Mouse (Mus musculus) liver, embryonic 16.5 days (tissue): ENCODE measurements around the gene Rbm10. TPM values are rescaled to one million over a fixed set of nuclear protein-coding genes. Genes with fewer than 3 reads are reported as not detected.

Source experiments
- ATAC-seq: fragments of 200-750 bp; cut with Nextera tagmentation; 2 replicates; pipeline ENCODE4 v1.8.0; 2017; ENCODE audit warnings: low read depth, mild to moderate bottlenecking, moderate number of reproducible peaks, moderate library complexity
- H3K27ac ChIP-seq: fragments of 300-500 bp; sonication (generic); 2 replicates; pipeline ENCODE4 v1.5.1; 2014; ENCODE audit warnings: mild to moderate bottlenecking, low read length
- H3K27me3 ChIP-seq: fragments of 300-500 bp; sonication (generic); 2 replicates; pipeline ENCODE4 v1.6.1; 2014; ENCODE audit warnings: low read depth, low read length, mixed read lengths; ENCODE audit not compliant: control insufficient read depth, insufficient read depth
- H3K36me3 ChIP-seq: fragments of 300-500 bp; sonication (generic); 2 replicates; pipeline ENCODE4 v1.6.1; 2014; ENCODE audit warnings: mild to moderate bottlenecking; ENCODE audit not compliant: control insufficient read depth, insufficient read depth
- H3K4me1 ChIP-seq: fragments of 300-500 bp; sonication (generic); 2 replicates; pipeline ENCODE4 v1.6.1; 2014; ENCODE audit warnings: low read depth, low read length, mixed read lengths; ENCODE audit not compliant: control insufficient read depth
- H3K4me2 ChIP-seq: fragments of 300-500 bp; sonication (generic); 2 replicates; pipeline ENCODE4 v1.6.1; 2014; ENCODE audit warnings: low read depth, low read length, mixed read lengths
- H3K4me3 ChIP-seq: fragments of 300-500 bp; sonication (generic); 2 replicates; pipeline ENCODE4 v1.5.1; 2014; ENCODE audit warnings: low read depth, mild to moderate bottlenecking, low read length
- H3K9ac ChIP-seq: fragments of 300-500 bp; sonication (generic); 2 replicates; pipeline ENCODE4 v1.6.1; 2014; ENCODE audit warnings: low read depth, low read length
- H3K9me3 ChIP-seq: fragments of 300-500 bp; sonication (generic); replicated peaks from 2 replicates; pipeline ENCODE4 v1.6.1; 2016; ENCODE audit warnings: low read length; ENCODE audit not compliant: control insufficient read depth
- WGBS: fragments of 180-500 bp; shearing (Covaris S2); extraction: QIAGEN DNeasy Blood & Tissue Kit; methylation state at CpG from one replicate; pipeline ENCODE4 v1.1.7; 2014; ENCODE audit not compliant: insufficient replicate concordance; 5-methylcytosine and 5-hydroxymethylcytosine counted together
- polyA plus RNA-seq: library from polyadenylated mRNA; unstranded; fragments of >200 nt; fragmentation: Nextera tagmentation; extraction: Ambion mirVana; gene quantifications from 2 replicates; pipeline ENCODE4 v1.2.1, GENCODE M21; 2015

The Rbm10 gene
- polyA plus RNA-seq, 1 experiment from 2014 or later, result 28.4 TPM

- H3K27ac ChIP-seq, result peak overlapping the region; percentile 93
- peak; percentile 91 for ATAC-seq
- H3K9ac ChIP-seq, result peak overlapping the region; percentile 90
- H3K4me3 ChIP-seq, result peak overlapping the region; percentile 81
- H3K4me2 ChIP-seq, result peak overlapping the region; percentile 66
- H3K4me1 ChIP-seq, result peaks cover 16% of the 10 kb centered on the region
- no peaks in the 10 kb centered on the region for H3K36me3 ChIP-seq
- H3K9me3 ChIP-seq, result no peaks in the 10 kb centered on the region
- H3K27me3 ChIP-seq, result no peaks in the 10 kb centered on the region
- 12% methylated on average over 29 of the region's 33 CpGs for WGBS
Measured at GRCm38 (mm10) chrX:20688068-20688547, 70.8 kb downstream of the Rbm10 start.

DNA sequence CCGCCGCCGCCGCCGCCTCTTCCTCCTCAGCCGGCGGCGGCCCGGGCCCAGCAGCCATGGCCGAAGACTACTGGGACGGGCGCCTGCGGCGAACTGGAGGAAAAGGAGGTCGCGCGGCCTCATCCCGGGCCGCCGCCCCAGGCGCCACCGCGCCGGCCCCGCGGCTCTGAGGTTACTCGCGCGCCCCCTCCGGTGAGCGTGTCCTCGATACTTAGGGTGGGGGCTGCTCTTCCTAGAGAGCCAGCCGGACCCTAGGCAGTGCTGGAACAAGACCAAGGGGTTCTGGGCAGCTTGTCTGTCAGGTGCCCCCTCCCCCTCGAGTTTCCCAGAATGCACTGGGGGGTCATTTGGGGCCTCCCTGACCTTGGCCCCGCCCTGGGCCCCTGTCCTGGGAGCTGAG lies 71.3 kb downstream of the Rbm10 start:
- 13% methylated on average over 6 of the region's 35 CpGs for WGBS
- Histone ChIP-seq H3K36me3 (peaks cover 1% of the 10 kb centered on the region), H3K9me3 (no peaks in the 10 kb centered on the region), H3K4me1 (peaks cover 16% of the 10 kb centered on the region), H3K27me3 (no peaks in the 10 kb centered on the region), H3K27ac (peak overlapping the region; percentile 93), H3K4me3 (peak overlapping the region; percentile 81), H3K4me2 (peak overlapping the region; percentile 66), H3K9ac (peak overlapping the region; percentile 90)
- ATAC-seq, result peak; percentile 31

- Histone ChIP-seq H3K27ac (no peak overlapping the region), H3K4me3 (no peak overlapping the region), H3K4me2 (no peak overlapping the region), H3K9ac (no peak overlapping the region), H3K9me3 (no peaks in the 10 kb centered on the region), H3K36me3 (peaks cover 20% of the 10 kb centered on the region), H3K27me3 (no peaks in the 10 kb centered on the region), H3K4me1 (peaks cover 15% of the 10 kb centered on the region)
- ATAC-seq, result no peak
- 56% methylated on average over 3 of the region's 3 CpGs for WGBS
Measured at GRCm38 (mm10) chrX:20691566-20691965, 74.3 kb downstream of the Rbm10 start.

- H3K36me3 ChIP-seq, result peaks cover 25% of the 10 kb centered on the region
- H3K4me1 ChIP-seq, result peaks cover 9% of the 10 kb centered on the region; the same call in 1 of the 2 replicates
- 58% methylated on average over 1 of the region's 1 CpGs for WGBS
- no peaks in the 10 kb centered on the region for H3K27me3 ChIP-seq
- no peak overlapping the region for H3K27ac ChIP-seq
- H3K9me3 ChIP-seq, result no peaks in the 10 kb centered on the region
- H3K9ac ChIP-seq, result no peak overlapping the region
- no peak for ATAC-seq
- no peak overlapping the region for H3K4me2 ChIP-seq
- H3K4me3 ChIP-seq, result no peak overlapping the region
Measured at GRCm38 (mm10) chrX:20692616-20693015, 75.3 kb downstream of the Rbm10 start.

GRCm38 (mm10) chrX:20695842-20696241 lies 78.5 kb downstream of the Rbm10 start:
- no peak overlapping the region for H3K4me3 ChIP-seq
- H3K9ac ChIP-seq, result no peak overlapping the region
- H3K4me2 ChIP-seq, result no peak overlapping the region
- no peak for ATAC-seq
- WGBS, result 69% methylated on average over 3 of the region's 4 CpGs
- H3K27me3 ChIP-seq, result no peaks in the 10 kb centered on the region
- H3K4me1 ChIP-seq, result no peaks in the 10 kb centered on the region
- no peak overlapping the region for H3K27ac ChIP-seq
- peaks cover 30% of the 10 kb centered on the region for H3K36me3 ChIP-seq
- no peaks in the 10 kb centered on the region for H3K9me3 ChIP-seq

Other genes with a start within 250 kb of the Rbm10 start
- gene Jade3, start 191.8 kb upstream of the Rbm10 start, polyA plus RNA-seq, result 5.4 and 6.0 TPM in 2 replicates
- gene Rgn, start 67.7 kb upstream of the Rbm10 start, polyA plus RNA-seq, result 203 and 206 TPM in 2 replicates
- gene Ndufb11, start 116 bp downstream of the Rbm10 start, polyA plus RNA-seq, result 168 TPM in 2 replicates
- gene Uba1, start 40.8 kb downstream of the Rbm10 start, polyA plus RNA-seq, result 95.5 and 99.1 TPM in 2 replicates
- 25.1 and 29.1 TPM in 2 replicates for gene Cdk16, start 70.5 kb downstream of the Rbm10 start, polyA plus RNA-seq
- 5.9 and 6.7 TPM in 2 replicates for gene Usp11, start 86.4 kb downstream of the Rbm10 start, polyA plus RNA-seq
- gene Araf, start 180.3 kb downstream of the Rbm10 start, polyA plus RNA-seq, result 40.7 and 42.1 TPM in 2 replicates